Mouse (Mus musculus): ENCODE results near the gene 1700061G19Rik.
A peak's percentile ranks its signal among the peaks of the same experiment; 100 is the strongest.

GRCm38 (mm10) chr17:56897630-56898195 lies 22.4 kb downstream of the 1700061G19Rik start:
- TF ChIP-seq CTCF (IDR thresholded peaks at IDR 0.05 in 2 of 3, conservative IDR thresholded peaks at IDR 0.05 in 1 of 3; ENCODE audit: control insufficient read depth in 1 of 3, insufficient read depth in 1 of 3, low read depth in 2 of 3, low read length in 3 of 3, poor library complexity in 1 of 3, severe bottlenecking in 1 of 3) (peak; percentile 86 to 92 (median 88)), NELFE (IDR thresholded peaks at IDR 0.05; ENCODE audit: low read depth, low read length) (no peak), GATA1 (IDR thresholded peaks at IDR 0.05; ENCODE audit: low read depth, low read length) (no peak), ZMIZ1 (IDR thresholded peaks at IDR 0.05; ENCODE audit: low read depth, low read length) (no peak), TAL1 (IDR thresholded peaks at IDR 0.05; ENCODE audit: low read length) (no peak)

All from MEL (cell line).